Mouse (Mus musculus): Measurements from ENCODE around the gene Osbpl3.

DNA sequence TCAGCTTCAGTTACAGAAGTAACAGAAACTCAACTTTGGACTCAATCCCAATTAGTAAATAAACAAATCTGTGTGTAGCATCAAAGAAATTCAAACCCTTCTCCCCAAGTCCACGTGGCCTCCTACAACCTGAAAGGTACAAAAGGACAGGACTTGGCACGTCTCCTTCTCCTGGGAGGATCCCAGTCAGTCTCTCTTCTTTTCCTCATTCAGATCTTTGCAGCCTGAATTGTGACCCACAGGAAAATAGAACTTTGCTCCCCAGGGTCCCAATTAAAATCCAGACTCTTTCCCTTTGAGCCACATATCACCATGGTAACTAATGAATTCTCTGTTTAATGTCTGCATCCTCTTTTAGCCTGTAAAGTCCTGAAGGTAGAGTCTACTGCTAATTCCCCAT, 10.4 kb downstream of the Osbpl3 start:
- no peak for TF ChIP-seq POLR2AphosphoS5 (IDR thresholded peaks at IDR 0.05; ENCODE audit: insufficient replicate concordance, low read depth, low read length)
- no peak for TF ChIP-seq CTCF (IDR thresholded peaks at IDR 0.05; ENCODE audit: low read depth, low read length)
